Mouse (Mus musculus) CD4-positive helper T cell, adult 2 months (primary cell): Measurements from ENCODE around the gene Prrt3.
A peak's percentile ranks its signal among the peaks of the same experiment; 100 is the strongest.

Experiments
- DNase-seq: peaks from one replicate; pipeline ENCODE4 v3.0.0-alpha.2; 2012; ENCODE audit warnings: low read depth, missing footprints, low spot score

The Prrt3 gene

DNA sequence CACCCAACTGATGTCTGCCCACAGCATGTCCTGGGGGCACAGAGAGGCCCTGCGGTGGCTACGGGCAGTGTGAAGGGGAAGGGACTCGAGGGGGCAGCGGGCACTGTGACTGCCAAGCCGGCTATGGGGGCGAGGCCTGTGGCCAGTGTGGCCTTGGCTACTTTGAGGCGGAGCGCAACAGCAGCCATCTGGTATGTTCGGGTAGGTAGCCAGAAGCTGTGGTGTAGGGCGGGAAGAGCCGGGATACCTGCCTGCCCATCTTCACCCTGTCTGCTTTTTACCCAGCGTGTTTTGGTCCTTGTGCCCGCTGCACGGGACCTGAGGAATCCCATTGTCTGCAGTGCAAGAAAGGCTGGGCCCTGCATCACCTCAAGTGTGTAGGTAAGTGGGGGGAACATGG, 12.3 kb downstream of the Prrt3 start:
- no peak for DNase-seq

DNA sequence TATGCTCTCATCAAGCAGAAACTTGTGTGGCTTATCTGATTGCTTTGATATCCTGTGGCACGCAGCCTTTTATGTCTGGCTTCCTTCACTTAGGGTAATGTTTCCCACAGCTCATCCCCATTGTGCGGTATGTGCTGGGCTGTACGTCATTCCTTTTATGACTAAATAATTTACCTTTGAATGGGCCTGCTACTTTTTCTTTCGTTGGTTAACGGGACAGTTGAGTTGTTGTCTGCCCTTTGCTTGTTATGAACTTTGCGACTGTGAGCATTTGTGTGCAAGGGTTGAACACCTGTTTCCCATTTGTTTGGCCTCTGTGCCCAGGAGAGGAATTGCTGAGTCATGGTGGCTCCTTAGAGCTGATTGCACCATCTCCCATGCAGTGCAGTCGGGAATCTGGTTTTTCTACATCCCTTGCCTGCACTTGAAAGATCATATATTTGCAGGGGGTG, 14.6 kb downstream of the Prrt3 start:
- DNase-seq = peak; percentile 79

DNA sequence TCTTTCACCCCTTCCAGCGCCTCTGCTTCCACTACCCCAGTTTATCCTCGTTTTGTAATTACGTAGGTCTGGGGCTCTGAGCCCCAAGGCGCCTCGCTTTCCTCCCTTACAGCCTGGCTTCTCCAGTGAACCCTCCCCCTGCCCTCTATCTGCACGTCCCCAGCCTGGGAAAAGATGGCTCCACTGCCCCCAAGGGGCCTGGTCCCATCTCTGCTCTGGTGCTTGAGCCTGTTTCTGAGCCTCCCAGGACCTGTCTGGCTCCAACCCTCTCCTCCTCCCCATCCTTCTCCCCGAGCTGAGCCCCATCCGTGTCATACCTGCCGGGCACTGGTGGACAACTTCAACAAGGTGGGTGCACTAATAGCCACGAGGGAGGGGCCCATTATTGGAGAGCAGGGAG, 18.0 kb downstream of the Prrt3 start:
- no peak for DNase-seq

DNA sequence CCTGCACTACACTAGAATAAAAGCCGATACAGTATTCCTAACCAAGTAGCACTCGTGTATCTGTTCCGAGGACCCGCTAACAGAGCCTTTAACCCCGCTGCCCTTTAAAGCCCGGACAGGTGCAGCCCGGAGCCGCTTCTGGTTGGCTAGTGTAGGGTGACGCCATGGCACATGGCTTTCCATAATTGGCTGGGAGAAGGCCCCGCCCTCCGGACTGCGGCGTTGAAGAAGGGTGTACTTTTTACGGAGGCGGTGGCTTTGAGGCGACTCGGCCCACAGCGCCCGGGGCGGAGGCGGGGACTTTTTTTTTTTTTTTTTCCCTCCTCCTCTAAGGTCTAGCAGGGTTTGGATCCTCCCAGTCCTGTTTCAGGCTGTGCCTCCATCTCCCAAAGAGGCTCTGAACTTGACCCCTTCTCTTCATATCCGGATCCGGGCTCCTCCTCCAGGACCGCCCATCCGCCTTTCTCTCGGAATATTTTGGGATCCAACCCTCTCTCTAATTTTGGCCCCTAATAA, 18.6 kb downstream of the Prrt3 start, which contains the start of gene Creld1:
Creld1 (plus strand) TSS at position 198 of the 516 bp plus-strand sequence.
- peak; percentile 96 for DNase-seq

DNA sequence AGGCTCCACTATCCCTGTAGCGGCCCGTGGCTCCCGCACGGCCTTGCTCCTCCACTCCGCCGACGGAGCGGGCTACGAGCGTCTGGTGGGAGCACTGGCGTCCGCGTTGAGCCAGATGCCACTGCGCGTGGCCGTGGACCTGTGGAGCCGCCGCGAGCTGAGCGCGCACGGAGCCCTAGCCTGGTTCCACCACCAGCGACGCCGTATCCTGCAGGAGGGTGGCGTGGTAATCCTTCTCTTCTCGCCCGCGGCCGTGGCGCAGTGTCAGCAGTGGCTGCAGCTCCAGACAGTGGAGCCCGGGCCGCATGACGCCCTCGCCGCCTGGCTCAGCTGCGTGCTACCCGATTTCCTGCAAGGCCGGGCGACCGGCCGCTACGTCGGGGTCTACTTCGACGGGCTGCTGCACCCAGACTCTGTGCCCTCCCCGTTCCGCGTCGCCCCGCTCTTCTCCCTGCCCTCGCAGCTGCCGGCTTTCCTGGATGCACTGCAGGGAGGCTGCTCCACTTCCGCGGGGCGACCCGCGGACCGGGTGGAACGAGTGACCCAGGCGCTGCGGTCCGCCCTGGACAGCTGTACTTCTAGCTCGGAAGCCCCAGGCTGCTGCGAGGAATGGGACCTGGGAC, 19.1 kb downstream of the Prrt3 start:
- peak; percentile 72 for DNase-seq

DNA sequence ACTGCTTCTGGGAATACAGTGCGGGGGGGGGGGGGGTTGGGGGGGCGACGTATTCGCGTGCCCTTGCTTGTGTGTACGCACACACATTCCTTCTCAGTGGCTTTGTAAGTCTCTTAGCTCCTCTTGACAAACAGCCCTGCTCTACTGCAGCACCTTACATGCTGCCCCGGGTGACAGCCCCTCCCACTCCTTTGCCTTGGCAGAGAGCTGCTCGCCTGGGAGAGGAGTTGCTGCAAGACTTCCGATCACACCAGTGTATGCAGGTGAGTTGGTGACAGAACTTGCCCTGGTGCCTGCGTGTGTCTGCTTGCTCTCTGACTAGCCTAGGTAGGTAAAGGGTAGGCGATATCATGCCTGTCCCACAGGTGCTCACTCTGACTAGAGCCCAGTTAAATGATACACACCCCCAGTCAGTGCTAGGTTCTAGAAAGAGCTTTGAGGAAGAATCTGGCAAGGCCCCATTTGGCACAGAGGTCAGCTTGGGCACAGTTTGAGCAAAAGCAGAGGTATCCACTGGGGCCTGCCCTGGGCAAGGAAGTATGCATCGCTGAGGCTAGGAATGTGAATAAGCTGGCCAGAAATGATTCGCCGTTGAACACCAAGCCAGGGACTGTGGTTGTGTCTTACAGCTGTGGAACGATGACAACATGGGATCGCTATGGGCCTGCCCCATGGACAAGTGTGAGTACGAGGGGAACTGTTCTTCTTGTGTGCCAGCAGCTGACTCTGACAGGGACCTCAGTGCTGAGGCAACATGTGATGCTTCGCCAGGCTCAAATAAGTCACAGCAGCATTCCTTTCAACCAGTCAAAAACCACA, 21.0 kb downstream of the Prrt3 start:
- DNase-seq = no peak

DNA sequence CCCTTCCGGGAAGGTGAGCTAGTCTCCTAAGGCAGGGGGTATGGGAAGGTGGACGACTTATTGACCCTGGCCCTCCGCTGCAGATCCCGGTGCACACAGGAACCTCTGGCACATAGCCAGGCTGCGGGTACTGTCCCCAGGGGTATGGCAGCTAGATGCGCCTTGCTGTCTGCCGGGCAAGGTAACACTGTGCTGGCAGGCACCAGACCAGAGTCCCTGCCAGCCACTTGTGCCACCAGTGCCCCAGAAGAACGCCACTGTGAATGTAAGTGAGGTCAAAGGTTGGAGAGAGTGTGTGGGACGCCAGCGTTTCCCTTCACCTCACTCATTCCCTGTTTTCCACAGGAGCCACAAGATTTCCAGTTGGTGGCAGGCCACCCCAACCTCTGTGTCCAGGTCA, 22.8 kb downstream of the Prrt3 start:
- DNase-seq = no peak

DNA sequence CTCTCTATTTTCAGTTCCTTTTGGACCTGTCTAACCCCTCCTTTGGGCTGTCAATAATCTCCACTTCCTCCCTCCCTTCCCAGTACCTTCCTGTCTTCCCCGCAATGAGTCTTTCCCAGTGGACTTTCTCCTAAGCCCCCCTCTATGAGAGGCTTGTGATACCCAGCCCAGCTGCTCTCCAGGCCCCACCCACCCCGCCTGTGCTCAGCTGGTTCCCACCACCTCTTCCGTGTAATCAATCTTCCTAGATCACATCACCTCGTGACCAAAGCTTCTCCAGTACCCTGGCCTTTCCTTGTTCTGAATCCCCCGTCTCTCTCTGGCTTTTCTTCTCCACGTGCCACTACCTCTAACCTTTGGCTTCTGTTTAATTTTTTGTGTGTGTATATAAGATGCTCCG, 24.4 kb downstream of the Prrt3 start:
- DNase-seq = no peak

DNA sequence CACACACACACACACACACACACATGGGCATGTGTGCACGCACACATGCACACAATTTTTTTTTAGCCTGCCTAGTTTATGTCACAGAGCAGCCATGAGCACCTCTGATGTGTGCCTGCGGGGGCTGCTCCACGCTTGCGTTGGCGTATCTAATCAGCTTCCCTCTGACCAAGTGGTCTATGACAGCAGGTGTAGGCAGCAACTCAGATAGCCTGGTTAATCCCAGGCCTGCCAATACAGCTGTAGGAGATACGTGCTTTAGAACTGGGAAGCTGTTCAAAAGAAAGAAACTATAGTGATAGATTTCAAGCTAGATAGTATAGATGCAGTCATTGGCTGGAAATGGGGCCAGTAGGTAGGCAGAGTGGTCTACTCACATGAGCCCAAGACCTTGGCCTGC, 28.0 kb downstream of the Prrt3 start:
- no peak for DNase-seq

DNA sequence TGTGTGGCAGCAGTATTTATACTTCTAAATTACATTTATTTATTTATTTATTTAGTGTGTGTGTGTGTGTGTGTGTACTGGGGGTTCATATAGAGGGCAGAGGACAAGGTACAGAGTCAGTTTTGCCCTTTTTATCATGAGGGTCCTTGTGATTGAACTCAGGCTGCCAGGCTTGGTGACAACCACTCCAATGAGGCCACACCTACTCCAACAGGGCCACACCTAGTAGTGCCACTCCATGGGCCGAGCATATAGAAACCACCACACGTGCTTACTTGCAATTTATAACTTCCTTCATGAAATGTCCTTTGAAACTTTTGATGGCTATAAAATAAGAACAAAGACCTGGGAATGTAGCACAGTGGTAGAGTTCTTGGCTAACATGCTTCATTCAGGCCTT, 28.5 kb downstream of the Prrt3 start:
- DNase-seq = no peak

DNA sequence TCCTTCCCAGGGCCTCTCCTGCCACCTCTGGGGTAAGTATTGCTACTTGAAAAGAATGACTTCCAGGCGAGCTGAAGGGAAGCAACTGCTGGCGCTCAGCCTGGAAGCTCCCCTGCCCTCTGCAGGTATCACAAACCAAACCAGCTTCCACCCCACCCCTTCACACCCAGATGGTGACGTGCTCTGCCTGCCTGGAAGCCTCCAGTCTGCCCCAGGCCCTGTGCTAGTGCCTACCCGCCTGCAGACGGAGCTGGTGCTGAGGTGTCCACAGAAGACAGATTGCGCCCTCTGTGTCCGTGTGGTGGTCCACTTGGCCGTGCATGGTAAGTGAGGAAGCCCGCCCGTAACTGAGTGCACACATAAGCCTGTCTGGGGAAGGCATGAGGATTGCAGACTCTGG, 29.7 kb downstream of the Prrt3 start:
- no peak for DNase-seq

GRCm38 (mm10) chr6:113471297-113471936, 30.3 kb downstream of the Prrt3 start, which contains the start of gene Il17rc:
TSS of gene Il17rc (plus strand) at chr6:113471427.
- no peak for DNase-seq

- peak; percentile 59 for DNase-seq
These were observed 32.3 kb downstream of the Prrt3 start for GRCm38 (mm10) chr6:113469432-113469831.

DNA sequence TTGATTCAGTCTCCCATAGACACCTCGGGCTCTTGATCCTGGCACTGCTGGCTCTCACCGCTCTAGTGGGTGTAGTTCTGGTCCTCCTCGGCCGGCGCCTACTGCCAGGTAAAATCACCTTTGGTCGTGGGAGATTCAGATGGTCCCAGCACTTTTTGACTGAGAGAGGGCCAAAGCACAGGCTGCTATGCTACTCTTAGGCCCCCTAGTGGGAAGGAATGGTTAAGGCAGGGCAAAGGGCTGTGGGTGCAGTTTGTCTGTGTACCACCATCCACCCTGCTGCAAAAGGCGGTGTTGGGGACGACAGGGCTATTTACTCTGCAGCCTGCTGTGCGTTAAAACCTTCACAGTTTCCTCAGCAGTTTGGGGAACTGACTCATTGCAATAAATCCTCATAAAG, 32.7 kb downstream of the Prrt3 start:
- DNase-seq = peak; percentile 77

DNA sequence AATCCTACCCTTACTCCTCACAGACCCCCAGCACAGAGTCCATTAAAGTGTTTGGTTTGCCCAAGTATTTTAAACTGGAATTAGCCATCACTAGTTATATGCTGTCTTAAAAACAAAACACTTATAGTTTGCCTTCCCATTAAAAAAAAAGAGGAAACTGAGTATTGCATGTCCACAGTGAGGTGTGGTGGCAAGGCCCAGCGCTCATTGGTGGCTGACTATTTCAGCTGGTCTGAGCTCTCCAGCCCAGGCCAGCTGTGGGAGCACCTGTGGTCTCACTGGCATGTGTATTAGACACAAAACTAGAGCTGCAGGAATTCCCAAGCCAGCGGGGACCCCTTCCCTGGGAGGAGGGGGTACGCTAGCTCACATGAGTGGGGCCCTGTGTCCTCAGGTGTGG, 33.2 kb downstream of the Prrt3 start:
- no peak for DNase-seq

DNA sequence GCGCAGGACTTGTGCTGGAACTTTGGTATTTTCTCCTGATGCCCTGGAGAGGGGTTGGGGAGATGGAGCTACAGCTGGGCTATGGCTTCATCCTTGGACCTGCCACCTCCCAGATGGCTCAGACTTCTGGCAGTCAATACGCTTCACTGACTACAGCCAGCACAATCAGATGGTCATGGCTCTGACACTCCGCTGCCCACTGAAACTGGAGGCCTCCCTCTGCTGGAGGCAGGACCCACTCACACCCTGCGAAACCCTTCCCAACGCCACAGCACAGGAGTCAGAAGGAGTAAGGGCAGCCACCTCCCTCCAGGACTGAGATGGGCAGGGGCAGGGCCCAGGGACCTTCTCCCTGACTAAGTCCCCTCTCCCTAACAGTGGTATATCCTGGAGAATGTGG, 36.1 kb downstream of the Prrt3 start:
- DNase-seq = no peak

DNA sequence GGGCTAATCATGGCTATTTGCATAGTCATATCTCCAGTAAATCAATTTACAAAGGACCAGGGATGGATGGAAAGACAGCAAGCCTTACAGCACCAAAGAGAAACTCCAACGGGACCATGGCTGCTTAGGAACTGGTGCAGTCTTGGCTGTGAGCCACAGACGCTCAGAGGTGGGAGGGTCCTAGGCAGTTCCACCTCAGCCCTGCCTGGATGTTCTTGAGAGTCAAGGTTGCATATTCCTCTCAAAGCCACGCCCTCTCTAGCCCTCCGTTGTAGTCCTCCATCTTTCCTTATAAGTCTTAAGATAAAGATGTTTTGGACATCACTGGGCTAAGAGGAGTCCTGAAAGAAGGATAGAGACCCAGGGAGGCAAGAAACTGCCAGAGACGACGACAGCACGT, 37.7 kb downstream of the Prrt3 start:
- no peak for DNase-seq

GRCm38 (mm10) chr6:113458635-113459034, 43.1 kb downstream of the Prrt3 start:
- no peak for DNase-seq

DNA sequence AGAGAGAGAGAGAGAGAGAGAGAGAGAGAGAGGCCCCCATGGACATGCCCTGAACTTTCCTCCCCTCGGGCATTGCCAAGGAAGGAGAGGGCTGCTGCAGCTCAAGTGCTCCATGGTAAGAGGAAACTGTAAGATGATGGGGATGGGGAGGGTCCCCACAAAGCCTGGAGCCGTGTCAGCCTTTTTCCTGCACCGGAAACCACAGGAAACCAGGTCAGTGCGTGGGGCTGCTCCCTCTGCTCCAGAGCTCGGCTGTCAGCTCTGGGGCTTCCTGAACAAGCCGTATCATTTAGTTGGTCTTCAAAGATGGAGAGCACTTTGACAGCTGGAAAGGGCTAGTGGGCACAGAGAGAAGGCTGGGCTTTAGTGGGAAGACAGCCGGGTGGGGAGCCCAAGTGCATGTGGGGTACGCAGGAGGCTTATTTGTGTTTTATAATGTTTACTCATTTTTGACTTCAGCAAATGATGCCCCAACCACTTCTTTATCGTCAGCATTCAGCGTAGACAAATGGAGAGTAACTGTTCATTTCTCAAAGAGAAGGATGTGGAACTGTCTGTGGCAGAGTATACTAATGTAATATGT, 43.7 kb downstream of the Prrt3 start, which contains the start of gene Il17re:
Il17re (plus strand) TSS at position 533 of the 583 bp plus-strand sequence.
- DNase-seq = peak; percentile 13

DNA sequence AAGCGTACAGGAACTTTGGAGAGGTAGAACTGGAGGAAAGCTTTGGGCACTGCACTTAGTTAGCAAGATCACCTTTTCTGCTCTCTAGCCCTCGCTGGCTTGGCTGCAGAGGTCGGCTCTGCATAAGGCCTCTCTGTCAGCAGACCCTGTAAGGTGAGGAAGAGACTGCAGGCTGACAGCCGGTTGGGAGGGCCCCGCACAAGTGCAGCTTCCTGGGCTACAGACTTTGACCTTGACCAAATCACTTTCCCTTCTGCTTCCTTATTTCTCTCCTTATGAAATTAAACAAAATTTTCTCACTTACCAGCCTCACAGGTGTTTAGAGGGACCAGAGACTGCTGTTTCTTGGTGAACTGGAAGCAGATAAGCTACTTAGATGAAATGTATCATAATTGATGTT, 46.7 kb downstream of the Prrt3 start:
- no peak for DNase-seq

DNA sequence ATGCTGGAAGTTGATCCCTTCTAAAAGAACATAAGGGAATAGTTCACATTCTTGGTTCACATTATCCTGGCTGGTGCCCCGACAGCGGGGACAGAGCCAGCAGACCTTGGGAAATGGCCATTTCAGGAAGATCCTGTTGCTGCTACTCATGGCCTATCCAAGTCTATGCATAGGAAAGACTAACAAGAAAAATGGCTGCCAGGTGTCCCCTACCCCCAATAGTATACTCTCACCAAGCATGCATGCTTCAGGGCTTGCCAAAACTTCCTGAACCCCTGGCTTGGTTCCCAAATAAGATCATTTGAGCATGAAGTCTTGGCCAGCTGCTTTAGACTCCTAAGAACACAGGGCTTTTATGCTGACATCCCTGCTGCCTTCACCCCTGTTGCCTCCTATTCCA, 49.9 kb downstream of the Prrt3 start:
- DNase-seq = no peak

DNA sequence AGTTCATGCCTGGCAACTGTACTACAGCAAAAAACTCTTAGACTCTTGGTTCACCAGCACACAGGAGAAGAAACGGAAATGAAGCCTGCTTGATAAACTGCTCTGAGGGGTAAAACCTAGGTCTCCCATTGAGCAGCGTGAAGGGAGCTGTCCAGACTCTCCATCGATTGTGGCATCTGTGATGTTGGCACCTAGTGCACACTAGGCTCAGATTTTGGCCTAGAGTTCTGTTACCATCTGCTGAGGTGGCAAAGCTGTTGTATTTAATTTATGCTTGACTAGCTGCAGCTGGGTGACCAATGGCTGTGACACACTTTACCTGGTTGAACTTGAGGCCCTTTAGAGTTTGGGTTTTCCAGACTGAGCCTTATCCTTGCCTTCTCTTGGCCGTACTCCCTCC, 54.1 kb downstream of the Prrt3 start:
- no peak for DNase-seq
